10 mouse cellular contexts compared by ENCODE assay signal in the genomic region with DNA sequence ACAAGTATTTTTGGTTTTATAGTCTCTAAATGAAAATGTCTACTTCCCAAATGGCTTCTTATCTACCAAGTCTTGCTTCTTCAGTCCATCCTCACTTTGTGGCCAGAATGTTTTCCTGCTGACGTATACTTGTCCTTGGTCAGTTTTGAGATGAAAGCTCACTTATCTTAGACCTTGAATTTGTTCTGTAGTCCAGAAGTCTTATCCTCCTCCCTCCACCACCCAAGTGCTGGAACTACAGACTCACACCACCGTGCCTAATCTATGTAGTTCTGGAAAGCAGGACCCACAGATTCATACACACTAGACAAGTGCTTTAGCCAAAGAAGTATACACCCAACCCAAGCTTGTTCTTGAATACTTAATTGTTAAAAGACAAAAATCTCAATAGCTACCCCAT.
"Had no signal": no experiment of that assay in that cellular context is flagged by ENCODE, and none has a peak within 500 bp of the region (broad histone marks: within the 10 kb centered on the region; RNA-seq: fewer than 3 reads in every experiment).

No protein-coding gene starts in this region.

- DNase-seq: retina, postnatal 1 day; right cerebral cortex, postnatal 14 days; right cerebral cortex, postnatal 25 days; right cerebral cortex, postnatal 4 days; spleen, adult 18-20 months; thymus, adult 18-20 months; thymus, adult 2 months; thymus, postnatal 25 days; thymus, postnatal 36 days; thymus, postnatal 4 days had no signal
